Mouse (Mus musculus): ENCODE data around the gene Gabrg3. TPM values are rescaled to one million over a fixed set of nuclear protein-coding genes. Genes with fewer than 3 reads are reported as not detected.

Gabrg3 gene
- polyA plus RNA-seq, 1 experiment from 2014 or later = 1.2 TPM

- 37% methylated on average over 4 of the region's 4 CpGs for WGBS
- peaks cover 17% of the 10 kb centered on the region for H3K27me3 ChIP-seq (ENCODE audit: control insufficient read depth, insufficient read depth, low read length)
- H3K36me3 ChIP-seq (ENCODE audit: control insufficient read depth, insufficient read depth, low read length) = no peaks in the 10 kb centered on the region
- ATAC-seq (ENCODE audit: insufficient read depth, low FRiP score, low TSS enrichment) (no peak; the same call in 1 of the 2 replicates), DNase-seq (ENCODE audit: low spot score) (peak; percentile 41)
- no peak overlapping the region for H3K4me3 ChIP-seq (ENCODE audit: low read depth, low read length)
- H3K9ac ChIP-seq (ENCODE audit: low read length) = no peak overlapping the region
- H3K9me3 ChIP-seq (ENCODE audit: control insufficient read depth, low read length) = no peaks in the 10 kb centered on the region
- H3K4me1 ChIP-seq (ENCODE audit: control insufficient read depth, insufficient read depth, low read length) = no peaks in the 10 kb centered on the region; the same call in 1 of the 2 replicates
- H3K27ac ChIP-seq (ENCODE audit: low read depth, low read length) = no peak overlapping the region
- no peak overlapping the region for H3K4me2 ChIP-seq (ENCODE audit: low read depth)
Measured at GRCm38 (mm10) chr7:57384112-57384511, 2.9 kb downstream of the Gabrg3 start.

- H3K27ac ChIP-seq (ENCODE audit: low read depth, low read length) = no peak overlapping the region
- WGBS = 82% methylated on average over 5 of the region's 5 CpGs
- H3K4me2 ChIP-seq (ENCODE audit: low read depth) = no peak overlapping the region
- ATAC-seq (ENCODE audit: insufficient read depth, low FRiP score, low TSS enrichment) = no peak
- no peaks in the 10 kb centered on the region for H3K27me3 ChIP-seq (ENCODE audit: control insufficient read depth, insufficient read depth, low read length)
- H3K36me3 ChIP-seq (ENCODE audit: control insufficient read depth, insufficient read depth, low read length) = no peaks in the 10 kb centered on the region
- no peak overlapping the region for H3K9ac ChIP-seq (ENCODE audit: low read length)
- DNase-seq (ENCODE audit: low spot score) = no peak
- H3K4me3 ChIP-seq (ENCODE audit: low read depth, low read length) = no peak overlapping the region
- H3K9me3 ChIP-seq (ENCODE audit: control insufficient read depth, low read length) = no peaks in the 10 kb centered on the region
- H3K4me1 ChIP-seq (ENCODE audit: control insufficient read depth, insufficient read depth, low read length) = no peaks in the 10 kb centered on the region
Measured at GRCm38 (mm10) chr7:57366013-57366390, 21.0 kb downstream of the Gabrg3 start.

GRCm38 (mm10) chr7:57365134-57366012 lies 21.6 kb downstream of the Gabrg3 start:
- no peak overlapping the region for H3K27ac ChIP-seq (ENCODE audit: low read depth, low read length)
- H3K4me1 ChIP-seq (ENCODE audit: control insufficient read depth, insufficient read depth, low read length) = no peaks in the 10 kb centered on the region
- H3K27me3 ChIP-seq (ENCODE audit: control insufficient read depth, insufficient read depth, low read length) = no peaks in the 10 kb centered on the region
- ATAC-seq (ENCODE audit: insufficient read depth, low FRiP score, low TSS enrichment) (no peak), DNase-seq (ENCODE audit: low spot score) (no peak)
- H3K4me2 ChIP-seq (ENCODE audit: low read depth) = no peak overlapping the region
- H3K9ac ChIP-seq (ENCODE audit: low read length) = no peak overlapping the region
- H3K9me3 ChIP-seq (ENCODE audit: control insufficient read depth, low read length) = no peaks in the 10 kb centered on the region
- H3K4me3 ChIP-seq (ENCODE audit: low read depth, low read length) = no peak overlapping the region
- 85% methylated on average over 5 of the region's 5 CpGs for WGBS
- H3K36me3 ChIP-seq (ENCODE audit: control insufficient read depth, insufficient read depth, low read length) = no peaks in the 10 kb centered on the region

- H3K4me2 ChIP-seq (ENCODE audit: low read depth) = no peak overlapping the region
Measured at GRCm38 (mm10) chr7:57363812-57364211, 23.2 kb downstream of the Gabrg3 start.

GRCm38 (mm10) chr7:57357871-57358540 lies 29.0 kb downstream of the Gabrg3 start:
- no peak overlapping the region for H3K27ac ChIP-seq (ENCODE audit: low read depth, low read length)
- H3K9me3 ChIP-seq (ENCODE audit: control insufficient read depth, low read length) = no peaks in the 10 kb centered on the region
- no peak overlapping the region for H3K4me2 ChIP-seq (ENCODE audit: low read depth)
- DNase-seq (ENCODE audit: low spot score) (no peak), ATAC-seq (ENCODE audit: insufficient read depth, low FRiP score, low TSS enrichment) (no peak)
- no peaks in the 10 kb centered on the region for H3K27me3 ChIP-seq (ENCODE audit: control insufficient read depth, insufficient read depth, low read length)
- 56% methylated on average over 6 of the region's 6 CpGs for WGBS
- H3K36me3 ChIP-seq (ENCODE audit: control insufficient read depth, insufficient read depth, low read length) = no peaks in the 10 kb centered on the region
- no peak overlapping the region for H3K9ac ChIP-seq (ENCODE audit: low read length)
- H3K4me3 ChIP-seq (ENCODE audit: low read depth, low read length) = no peak overlapping the region
- no peaks in the 10 kb centered on the region for H3K4me1 ChIP-seq (ENCODE audit: control insufficient read depth, insufficient read depth, low read length)

More at GRCm38 (mm10) chr7:57363812-57364211, 23.2 kb downstream of the Gabrg3 start:
- 87% methylated on average over 6 of the region's 6 CpGs for WGBS
- no peak overlapping the region for H3K4me3 ChIP-seq (ENCODE audit: low read depth, low read length)
- H3K4me1 ChIP-seq (ENCODE audit: control insufficient read depth, insufficient read depth, low read length) = no peaks in the 10 kb centered on the region
- H3K9me3 ChIP-seq (ENCODE audit: control insufficient read depth, low read length) = no peaks in the 10 kb centered on the region
- no peak for DNase-seq (ENCODE audit: low spot score)
- no peak overlapping the region for H3K9ac ChIP-seq (ENCODE audit: low read length)
- no peak for ATAC-seq (ENCODE audit: insufficient read depth, low FRiP score, low TSS enrichment)
- H3K27ac ChIP-seq (ENCODE audit: low read depth, low read length) = no peak overlapping the region
- no peaks in the 10 kb centered on the region for H3K36me3 ChIP-seq (ENCODE audit: control insufficient read depth, insufficient read depth, low read length)
- H3K27me3 ChIP-seq (ENCODE audit: control insufficient read depth, insufficient read depth, low read length) = no peaks in the 10 kb centered on the region

- H3K9ac ChIP-seq (ENCODE audit: low read length) = no peak overlapping the region
- no peak for ATAC-seq (ENCODE audit: insufficient read depth, low FRiP score, low TSS enrichment)
- no peaks in the 10 kb centered on the region for H3K27me3 ChIP-seq (ENCODE audit: control insufficient read depth, insufficient read depth, low read length)
Measured at GRCm38 (mm10) chr7:57356565-57357301, 30.3 kb downstream of the Gabrg3 start.

GRCm38 (mm10) chr7:57348774-57349173 lies 38.2 kb downstream of the Gabrg3 start:
- Histone ChIP-seq H3K27me3 (ENCODE audit: control insufficient read depth, insufficient read depth, low read length) (no peaks in the 10 kb centered on the region), H3K36me3 (ENCODE audit: control insufficient read depth, insufficient read depth, low read length) (no peaks in the 10 kb centered on the region), H3K4me1 (ENCODE audit: control insufficient read depth, insufficient read depth, low read length) (no peaks in the 10 kb centered on the region), H3K27ac (ENCODE audit: low read depth, low read length) (no peak overlapping the region), H3K4me3 (ENCODE audit: low read depth, low read length) (no peak overlapping the region), H3K9me3 (ENCODE audit: control insufficient read depth, low read length) (no peaks in the 10 kb centered on the region), H3K9ac (ENCODE audit: low read length) (no peak overlapping the region), H3K4me2 (ENCODE audit: low read depth) (no peak overlapping the region)
- WGBS = 71% methylated on average over 1 of the region's 1 CpGs
- ATAC-seq (ENCODE audit: insufficient read depth, low FRiP score, low TSS enrichment) = no peak
- DNase-seq (ENCODE audit: low spot score) = no peak

More at GRCm38 (mm10) chr7:57356565-57357301, 30.3 kb downstream of the Gabrg3 start:
- DNase-seq (ENCODE audit: low spot score) = no peak
- no peaks in the 10 kb centered on the region for H3K36me3 ChIP-seq (ENCODE audit: control insufficient read depth, insufficient read depth, low read length)
- 88% methylated on average over 8 of the region's 8 CpGs for WGBS
- no peak overlapping the region for H3K4me3 ChIP-seq (ENCODE audit: low read depth, low read length)
- H3K9me3 ChIP-seq (ENCODE audit: control insufficient read depth, low read length) = no peaks in the 10 kb centered on the region
- H3K27ac ChIP-seq (ENCODE audit: low read depth, low read length) = no peak overlapping the region
- no peak overlapping the region for H3K4me2 ChIP-seq (ENCODE audit: low read depth)
- H3K4me1 ChIP-seq (ENCODE audit: control insufficient read depth, insufficient read depth, low read length) = no peaks in the 10 kb centered on the region

- no peak overlapping the region for H3K4me3 ChIP-seq (ENCODE audit: low read depth, low read length)
- H3K36me3 ChIP-seq (ENCODE audit: control insufficient read depth, insufficient read depth, low read length) = no peaks in the 10 kb centered on the region
- H3K27ac ChIP-seq (ENCODE audit: low read depth, low read length) = no peak overlapping the region
- no peaks in the 10 kb centered on the region for H3K9me3 ChIP-seq (ENCODE audit: control insufficient read depth, low read length)
- WGBS = 81% methylated on average over 8 of the region's 8 CpGs
- DNase-seq (ENCODE audit: low spot score) (no peak), ATAC-seq (ENCODE audit: insufficient read depth, low FRiP score, low TSS enrichment) (no peak)
- no peaks in the 10 kb centered on the region for H3K27me3 ChIP-seq (ENCODE audit: control insufficient read depth, insufficient read depth, low read length)
- no peaks in the 10 kb centered on the region for H3K4me1 ChIP-seq (ENCODE audit: control insufficient read depth, insufficient read depth, low read length)
- no peak overlapping the region for H3K9ac ChIP-seq (ENCODE audit: low read length)
- no peak overlapping the region for H3K4me2 ChIP-seq (ENCODE audit: low read depth)
Measured at GRCm38 (mm10) chr7:57341910-57342309, 45.1 kb downstream of the Gabrg3 start.
